21 mouse cellular contexts compared by ENCODE assay signal in the genomic region with DNA sequence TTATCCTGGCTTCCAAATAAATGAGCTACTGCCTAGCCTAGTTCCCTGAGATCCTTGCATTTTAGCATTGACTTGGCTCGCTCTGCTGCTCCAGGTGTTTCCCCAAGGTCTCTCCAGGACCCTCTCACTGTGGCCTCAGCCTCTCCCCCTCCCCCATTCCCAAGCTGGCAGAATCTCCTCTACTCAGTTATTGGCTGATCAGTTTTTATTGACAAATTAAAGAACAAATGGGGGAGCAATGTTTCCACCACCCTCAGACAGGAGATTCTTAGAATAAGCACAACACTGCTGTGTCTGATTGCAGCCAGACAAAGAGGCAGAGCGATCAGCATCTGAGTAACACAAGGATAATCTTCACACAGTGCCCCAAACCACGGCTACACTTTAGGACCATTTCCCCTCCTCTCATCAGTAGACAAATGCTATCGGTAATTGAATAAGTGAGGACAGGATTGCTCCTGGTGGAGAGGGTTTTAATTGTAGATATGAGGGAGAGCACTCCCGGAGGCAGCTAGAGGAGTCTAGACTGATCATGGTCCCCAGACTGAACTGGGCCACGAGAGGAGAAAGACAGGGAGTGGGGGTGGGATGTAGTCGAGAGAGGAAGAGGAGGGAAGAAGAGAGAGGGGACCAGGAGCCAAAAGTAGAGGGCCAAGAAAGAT. TPM values are rescaled to one million over a fixed set of nuclear protein-coding genes. Genes with fewer than 3 reads are reported as not detected.
DNase-seq lines count a peak whose midpoint lies in the region; ATAC-seq and TF ChIP-seq lines count a peak whose summit lies in the region.
"Had no signal": no experiment of that assay in that cellular context is flagged by ENCODE, and none has a peak within 500 bp of the region (broad histone marks: within the 10 kb centered on the region; RNA-seq: fewer than 3 reads in every experiment).

No protein-coding gene starts in this region.

- H3K27me3 ChIP-seq in forebrain, postnatal 0 days (ENCODE audit: insufficient read depth, low read length): no peaks in the 10 kb centered on the region
- no peaks in the 10 kb centered on the region for H3K27me3 ChIP-seq in midbrain, embryonic 15.5 days (replicated peaks)
- H3K27me3 ChIP-seq: embryonic facial prominence, embryonic 15.5 days; heart, embryonic 13.5 days; limb, embryonic 13.5 days; Patski had no signal

- no peak overlapping the region for H3K4me3 ChIP-seq in forebrain, postnatal 0 days (ENCODE audit: low read depth, low read length)
- H3K4me3 ChIP-seq in midbrain, embryonic 15.5 days: no peak overlapping the region
- H3K4me3 ChIP-seq: embryonic facial prominence, embryonic 15.5 days; heart, embryonic 13.5 days; limb, embryonic 13.5 days had no signal

- WGBS in forebrain, postnatal 0 days: 46% methylated on average over 7 of the region's 7 CpGs
- 50% methylated on average over 7 of the region's 7 CpGs for WGBS in midbrain, embryonic 15.5 days

- peak; percentile 66 for ATAC-seq in forebrain, postnatal 0 days
- peak; percentile 79 for ATAC-seq in midbrain, embryonic 15.5 days (replicated peaks)
- ATAC-seq in cerebellum, adult (ENCODE audit: insufficient number of reproducible peaks, low FRiP score, low TSS enrichment): no peak

- no peaks in the 10 kb centered on the region for H3K36me3 ChIP-seq in forebrain, postnatal 0 days (ENCODE audit: insufficient read depth)
- H3K36me3 ChIP-seq in midbrain, embryonic 15.5 days (replicated peaks): no peaks in the 10 kb centered on the region
- H3K36me3 ChIP-seq: embryonic facial prominence, embryonic 15.5 days; heart, embryonic 13.5 days; limb, embryonic 13.5 days had no signal

- no peaks in the 10 kb centered on the region for H3K9me3 ChIP-seq in forebrain, postnatal 0 days (ENCODE audit: low read length)
- H3K9me3 ChIP-seq in midbrain, embryonic 15.5 days: no peaks in the 10 kb centered on the region
- H3K9me3 ChIP-seq: embryonic facial prominence, embryonic 15.5 days; heart, embryonic 13.5 days; limb, embryonic 13.5 days had no signal

- no peak overlapping the region for H3K9ac ChIP-seq in forebrain, postnatal 0 days
- no peak overlapping the region for H3K9ac ChIP-seq in midbrain, embryonic 15.5 days
- H3K9ac ChIP-seq: embryonic facial prominence, embryonic 15.5 days; heart, embryonic 13.5 days; limb, embryonic 13.5 days had no signal

- peak; percentile 66 for DNase-seq in heart, adult 11 months
- no peak for DNase-seq in heart, adult 9 months (ENCODE audit: low spot score in 2 of 2)
- DNase-seq in R1 (ENCODE audit: low read depth, low spot score): peak; percentile 36
- DNase-seq in forebrain, postnatal 0 days: no peak
- DNase-seq in right cerebral cortex, adult 2 months (ENCODE audit: low spot score in 2 of 2): no peak
- DNase-seq in kidney, postnatal 10 days: no peak
- DNase-seq: cerebellum, adult 2 months; gastrocnemius, postnatal 36 days; thymus, postnatal 36 days had no signal

- H3K4me2 ChIP-seq in forebrain, postnatal 0 days (ENCODE audit: low read depth): no peak overlapping the region
- no peak overlapping the region for H3K4me2 ChIP-seq in midbrain, embryonic 15.5 days
- H3K4me2 ChIP-seq: embryonic facial prominence, embryonic 15.5 days; heart, embryonic 13.5 days; limb, embryonic 13.5 days had no signal

- no peaks in the 10 kb centered on the region for H3K4me1 ChIP-seq in forebrain, postnatal 0 days (ENCODE audit: insufficient read depth)
- H3K4me1 ChIP-seq in midbrain, embryonic 15.5 days: no peaks in the 10 kb centered on the region
- H3K4me1 ChIP-seq: embryonic facial prominence, embryonic 15.5 days; heart, embryonic 13.5 days had no signal

- H3K27ac ChIP-seq in forebrain, postnatal 0 days (ENCODE audit: low read depth, low read length): no peak overlapping the region
- peak overlapping the region; percentile 56 for H3K27ac ChIP-seq in midbrain, embryonic 15.5 days
- H3K27ac ChIP-seq: embryonic facial prominence, embryonic 15.5 days; heart, embryonic 13.5 days; limb, embryonic 13.5 days had no signal

- TF ChIP-seq CTCF in forebrain, postnatal 0 days (IDR thresholded peaks at IDR 0.05; ENCODE audit: low read depth): no peak

RNA-seq across cellular contexts. Expression of gene Gm49358, which starts 1.9 kb away (rescaled TPM):
- 8.1 and 14.7 TPM in 2 replicates for total RNA-seq in forebrain, postnatal 0 days (2014; rRNA removed)
- polyA plus RNA-seq in forebrain, postnatal 0 days (2015; fragmentation: Nextera tagmentation; extraction: Ambion mirVana): not detected in 2 replicates
- polyA plus RNA-seq in midbrain, embryonic 15.5 days (2015; fragmentation: Nextera tagmentation; extraction: Ambion mirVana): not detected in 2 replicates
- total RNA-seq: hematopoietic stem cell, adult 5-6 weeks had no signal
- polyA plus RNA-seq: cerebellum, adult 2 months; cortical plate, adult 2 months; embryonic facial prominence, embryonic 15.5 days; frontal cortex, adult 2 months; heart, embryonic 13.5 days; liver, embryonic 16.5 days; spleen, adult 2 months; stomach, embryonic 16.5 days had no signal

RNA-seq across cellular contexts. Expression of gene Nt5dc3, which starts 17.0 kb away (rescaled TPM):
- 30.2 and 42.2 TPM in 2 replicates for total RNA-seq in forebrain, postnatal 0 days (2014; rRNA removed)
- polyA plus RNA-seq in forebrain, postnatal 0 days (2015; fragmentation: Nextera tagmentation; extraction: Ambion mirVana): 7.2 and 9.3 TPM in 2 replicates
- 13.8 and 14.4 TPM in 2 replicates for polyA plus RNA-seq in midbrain, embryonic 15.5 days (2015; fragmentation: Nextera tagmentation; extraction: Ambion mirVana)

RNA-seq across cellular contexts. Expression of gene Ttc41, which starts 56.2 kb away (rescaled TPM):
- 0.92 and 1.6 TPM in 2 replicates for total RNA-seq in forebrain, postnatal 0 days (2014; rRNA removed)
- 0.72 and 1.2 TPM in 2 replicates for polyA plus RNA-seq in forebrain, postnatal 0 days (2015; fragmentation: Nextera tagmentation; extraction: Ambion mirVana)
- polyA plus RNA-seq in midbrain, embryonic 15.5 days (2015; fragmentation: Nextera tagmentation; extraction: Ambion mirVana): 2.1 and 2.4 TPM in 2 replicates

RNA-seq across cellular contexts. Expression of gene Hsp90b1, which starts 56.5 kb away (rescaled TPM):
- 177 and 196 TPM in 2 replicates for total RNA-seq in forebrain, postnatal 0 days (2014; rRNA removed)
- polyA plus RNA-seq in forebrain, postnatal 0 days (2015; fragmentation: Nextera tagmentation; extraction: Ambion mirVana): 172 and 189 TPM in 2 replicates
- 297 and 302 TPM in 2 replicates for polyA plus RNA-seq in midbrain, embryonic 15.5 days (2015; fragmentation: Nextera tagmentation; extraction: Ambion mirVana)

Comparison
In these comparisons a context has a peak if more than half of its experiments do, and no peak if none do; other contexts are left out.
1. DNase-seq: peak in heart, adult 11 months (single experiment) and R1 (single experiment); none in heart, adult 9 months (0 of 2), forebrain, postnatal 0 days (single experiment), right cerebral cortex, adult 2 months (0 of 2) and kidney, postnatal 10 days (single experiment).